Mouse (Mus musculus): ENCODE results near the gene Top1. TPM values are rescaled to one million over a fixed set of nuclear protein-coding genes. Genes with fewer than 3 reads are reported as not detected.

Gene Top1
- polyA plus RNA-seq, 1 experiment from 2014 or later: 97.3 TPM

GRCm38 (mm10) chr2:160728972-160729371, 83.3 kb downstream of the Top1 start:
- H3K27me3 ChIP-seq: no peaks in the 10 kb centered on the region
- no peak overlapping the region for H3K27ac ChIP-seq
- ATAC-seq (ENCODE audit: low FRiP score, low read depth): no peak
- no peak overlapping the region for H3K4me3 ChIP-seq
- peaks cover 29% of the 10 kb centered on the region for H3K4me1 ChIP-seq
- H3K36me3 ChIP-seq: peaks cover 26% of the 10 kb centered on the region
- H3K9ac ChIP-seq: no peak overlapping the region
- 92% methylated on average over 3 of the region's 3 CpGs for WGBS
- no peaks in the 10 kb centered on the region for H3K9me3 ChIP-seq
- no peak overlapping the region for H3K4me2 ChIP-seq (replicated peaks)

DNA sequence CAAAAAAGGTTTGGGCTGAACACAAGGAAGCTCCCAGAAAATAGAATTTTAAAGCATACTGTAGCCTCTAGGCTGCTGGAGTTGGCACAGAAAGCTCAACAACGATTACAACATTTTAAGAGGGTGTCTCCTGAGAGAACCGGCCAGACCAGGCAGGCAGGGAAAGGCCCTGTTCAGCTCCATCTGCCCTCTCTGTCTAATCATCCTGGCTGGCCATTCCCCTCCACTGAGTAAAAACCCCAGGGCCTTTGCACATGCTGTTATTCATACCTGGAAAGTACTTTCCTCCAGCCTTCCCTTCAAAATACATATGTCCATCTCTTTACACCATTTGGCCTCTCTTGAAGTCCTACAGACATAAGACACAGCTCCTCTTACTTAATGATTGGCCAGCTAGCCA, 83.7 kb downstream of the Top1 start:
- Histone ChIP-seq H3K27me3 (no peaks in the 10 kb centered on the region), H3K36me3 (peaks cover 26% of the 10 kb centered on the region), H3K9me3 (no peaks in the 10 kb centered on the region), H3K4me2 (replicated peaks) (no peak overlapping the region), H3K4me3 (no peak overlapping the region), H3K4me1 (peaks cover 34% of the 10 kb centered on the region), H3K27ac (no peak overlapping the region), H3K9ac (no peak overlapping the region)
- WGBS: 74% methylated on average over 2 of the region's 2 CpGs
- no peak for ATAC-seq (ENCODE audit: low FRiP score, low read depth)

DNA sequence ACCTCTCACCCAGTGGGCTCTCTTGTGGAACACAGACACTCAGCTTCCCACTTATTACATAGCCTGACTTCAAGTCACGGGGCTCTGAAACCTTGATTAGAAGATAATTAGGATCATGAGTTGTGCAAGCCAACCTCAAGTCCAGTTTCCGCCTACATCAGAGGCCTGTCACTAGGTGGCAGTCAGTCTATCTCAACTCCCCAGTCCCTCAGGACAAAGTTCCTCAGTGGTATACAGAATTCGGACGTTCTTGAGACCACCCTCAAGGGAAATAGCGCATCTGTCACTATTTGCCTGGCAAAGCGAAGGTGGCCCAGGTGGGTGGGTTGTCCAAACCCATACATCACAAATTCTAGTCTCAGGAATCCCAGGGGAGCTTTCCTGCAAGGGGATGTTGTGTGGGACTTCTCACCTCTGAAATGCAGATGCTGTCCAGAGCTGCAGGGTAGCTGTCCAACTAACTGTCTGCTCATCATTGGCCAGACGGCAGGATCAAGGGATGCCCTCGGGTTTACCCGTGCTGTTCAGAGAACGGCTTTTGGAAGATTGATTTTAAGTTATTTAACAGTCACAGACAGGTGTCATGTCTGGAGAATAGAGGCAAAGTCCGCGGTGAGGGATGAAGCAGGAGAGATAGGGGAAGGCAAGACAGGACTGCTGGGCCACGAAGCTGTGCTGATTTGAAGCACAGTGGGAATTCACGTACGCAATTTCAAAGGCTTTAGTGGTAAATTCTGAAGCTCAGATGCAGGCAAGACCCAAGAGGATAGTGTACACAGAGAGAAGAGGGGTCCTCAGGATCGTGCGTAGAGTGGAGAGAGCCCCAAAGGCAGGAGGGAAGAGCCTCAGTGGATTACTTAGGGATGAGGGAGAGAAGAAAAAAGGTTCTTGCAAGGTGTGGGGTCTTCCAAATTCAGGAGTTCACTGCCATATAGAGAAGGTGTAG, 84.4 kb downstream of the Top1 start:
- Histone ChIP-seq H3K4me2 (replicated peaks) (peak overlapping the region; percentile 76), H3K36me3 (peaks cover 28% of the 10 kb centered on the region), H3K27ac (no peak overlapping the region), H3K9me3 (no peaks in the 10 kb centered on the region), H3K4me3 (peak overlapping the region; percentile 73), H3K9ac (peak overlapping the region; percentile 99), H3K4me1 (peaks cover 41% of the 10 kb centered on the region), H3K27me3 (no peaks in the 10 kb centered on the region)
- ATAC-seq (ENCODE audit: low FRiP score, low read depth): 0 out of 2 replicates have a peak, but pooled peaks have one; percentile 0
- 25% methylated on average over 17 of the region's 17 CpGs for WGBS

DNA sequence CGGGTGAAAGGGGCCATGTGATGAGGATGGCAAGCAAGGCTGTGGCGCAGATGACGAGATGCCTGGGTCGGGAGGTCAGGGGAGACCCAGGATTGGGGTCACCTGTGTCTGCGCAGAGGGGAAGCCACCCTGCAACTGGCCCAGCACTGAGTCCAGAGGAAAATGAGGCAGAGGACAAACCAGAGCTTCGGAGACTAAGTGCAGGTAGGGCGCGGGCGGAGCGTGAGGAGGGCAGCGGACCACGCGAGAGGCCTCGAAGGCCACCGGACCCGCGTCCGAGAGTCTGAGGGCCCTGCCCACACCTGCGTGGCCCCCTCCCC, 85.1 kb downstream of the Top1 start:
- peaks cover 28% of the 10 kb centered on the region for H3K36me3 ChIP-seq
- H3K27ac ChIP-seq: no peak overlapping the region
- no peaks in the 10 kb centered on the region for H3K9me3 ChIP-seq
- H3K4me1 ChIP-seq: peaks cover 47% of the 10 kb centered on the region
- peak overlapping the region; percentile 73 for H3K4me3 ChIP-seq
- 7% methylated on average over 19 of the region's 19 CpGs for WGBS
- peak overlapping the region; percentile 76 for H3K4me2 ChIP-seq (replicated peaks)
- H3K9ac ChIP-seq: peak overlapping the region; percentile 99
- ATAC-seq (ENCODE audit: low FRiP score, low read depth): no peak; the same call in 1 of the 2 replicates
- no peaks in the 10 kb centered on the region for H3K27me3 ChIP-seq

- Histone ChIP-seq H3K27me3 (no peaks in the 10 kb centered on the region), H3K9ac (peak within 1 kb of the TSS; percentile 99), H3K27ac (peak within 1 kb of the TSS; percentile 97), H3K4me3 (peak within 1 kb of the TSS; percentile 73), H3K4me1 (peaks cover 52% of the 10 kb centered on the region), H3K36me3 (peaks cover 31% of the 10 kb centered on the region), H3K4me2 (replicated peaks) (peak within 1 kb of the TSS; percentile 76), H3K9me3 (no peaks in the 10 kb centered on the region)
- under 1% methylated on average over 50 of the region's 99 CpGs for WGBS
- ATAC-seq (ENCODE audit: low FRiP score, low read depth): peak; percentile 94
Observed at GRCm38 (mm10) chr2:160731117-160731838, 85.6 kb downstream of the Top1 start, which contains the start of gene Plcg1. Gene Plcg1, plus strand, starts transcription at chr2:160731300.

DNA sequence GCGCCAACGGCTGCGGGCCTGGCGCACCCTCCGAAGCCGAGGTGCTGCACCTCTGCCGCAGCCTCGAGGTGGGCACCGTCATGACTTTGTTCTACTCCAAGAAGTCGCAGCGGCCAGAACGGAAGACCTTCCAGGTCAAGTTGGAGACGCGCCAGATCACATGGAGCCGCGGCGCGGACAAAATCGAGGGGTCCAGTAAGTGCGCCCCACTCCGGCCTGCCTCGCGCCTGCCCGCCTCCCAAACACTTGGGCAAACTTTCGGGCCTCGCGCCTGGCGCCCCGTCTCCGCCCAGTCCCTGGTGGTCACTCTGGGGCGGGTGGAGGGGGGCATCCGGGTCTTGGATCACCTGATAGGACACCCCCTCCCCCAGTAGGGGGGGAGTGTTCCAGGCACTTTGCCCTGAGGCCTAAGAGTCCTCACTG, 86.2 kb downstream of the Top1 start:
- peak overlapping the region; percentile 97 for H3K27ac ChIP-seq
- H3K9ac ChIP-seq: peak overlapping the region; percentile 99
- WGBS: under 1% methylated on average over 32 of the region's 32 CpGs
- H3K4me2 ChIP-seq (replicated peaks): peak overlapping the region; percentile 76
- H3K4me3 ChIP-seq: peak overlapping the region; percentile 73
- ATAC-seq (ENCODE audit: low FRiP score, low read depth): peak; percentile 10
- H3K27me3 ChIP-seq: no peaks in the 10 kb centered on the region
- H3K36me3 ChIP-seq: peaks cover 34% of the 10 kb centered on the region
- H3K4me1 ChIP-seq: peaks cover 53% of the 10 kb centered on the region
- no peaks in the 10 kb centered on the region for H3K9me3 ChIP-seq

DNA sequence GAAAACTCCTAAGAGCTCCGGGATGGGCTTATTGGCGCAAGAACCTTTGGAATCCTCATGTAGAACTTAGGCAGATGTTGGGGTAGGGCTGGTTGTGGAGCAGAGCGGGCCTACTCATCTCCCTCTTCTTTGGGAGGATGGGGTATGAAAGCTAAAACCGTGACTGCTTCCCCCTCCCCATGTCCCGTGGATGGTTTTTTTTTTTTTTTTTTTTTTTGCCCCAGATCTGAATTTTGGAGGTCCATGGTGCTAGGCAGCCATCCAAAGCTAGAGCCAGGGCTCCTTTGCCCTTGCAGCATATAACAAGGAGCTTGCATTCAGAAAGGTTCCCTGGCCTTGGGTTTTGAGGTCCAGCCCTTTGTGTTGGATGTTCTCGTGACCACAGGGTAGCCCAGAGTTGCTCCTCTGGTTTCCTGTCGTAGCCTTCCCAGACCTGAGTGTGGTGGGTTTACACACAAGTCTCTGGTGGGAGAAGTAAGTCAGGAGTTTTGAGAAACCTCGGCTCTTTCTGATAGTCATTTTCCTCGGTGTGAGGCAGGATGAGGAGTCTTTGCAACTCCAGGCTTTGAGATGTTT, 86.8 kb downstream of the Top1 start:
- no peaks in the 10 kb centered on the region for H3K9me3 ChIP-seq
- peaks cover 40% of the 10 kb centered on the region for H3K36me3 ChIP-seq
- peak overlapping the region; percentile 76 for H3K4me2 ChIP-seq (replicated peaks)
- WGBS: 28% methylated on average over 8 of the region's 9 CpGs
- H3K4me3 ChIP-seq: peak overlapping the region; percentile 73
- no peak for ATAC-seq (ENCODE audit: low FRiP score, low read depth)
- H3K27me3 ChIP-seq: no peaks in the 10 kb centered on the region
- peak overlapping the region; percentile 97; the same call in 1 of the 2 replicates for H3K27ac ChIP-seq
- H3K9ac ChIP-seq: peak overlapping the region; percentile 99
- peaks cover 59% of the 10 kb centered on the region for H3K4me1 ChIP-seq

DNA sequence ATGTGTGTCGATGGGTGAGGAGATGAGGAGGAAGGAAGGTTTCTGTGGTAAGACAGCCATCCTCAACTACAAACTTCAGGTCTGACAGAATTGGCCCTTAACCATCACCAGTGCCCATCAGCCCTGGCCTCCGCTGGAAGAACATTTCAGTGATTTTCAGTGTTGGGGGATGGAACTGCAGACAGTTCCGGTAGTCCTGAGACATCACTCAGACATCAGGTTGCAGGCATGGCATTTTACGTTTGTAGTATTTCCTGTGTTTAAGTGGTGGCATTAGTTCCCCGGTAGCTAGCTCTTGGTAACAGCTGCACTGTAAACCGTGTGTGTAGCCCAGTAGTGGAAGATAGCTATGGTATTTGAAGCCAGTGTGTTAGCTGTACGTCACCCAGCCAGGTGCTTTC, 87.4 kb downstream of the Top1 start:
- Histone ChIP-seq H3K4me2 (replicated peaks) (peak overlapping the region; percentile 76), H3K27ac (no peak overlapping the region), H3K9ac (peak overlapping the region; percentile 99), H3K4me1 (peaks cover 65% of the 10 kb centered on the region), H3K36me3 (peaks cover 46% of the 10 kb centered on the region), H3K4me3 (peak overlapping the region; percentile 73), H3K27me3 (no peaks in the 10 kb centered on the region), H3K9me3 (no peaks in the 10 kb centered on the region)
- ATAC-seq (ENCODE audit: low FRiP score, low read depth): no peak
- 28% methylated on average over 7 of the region's 7 CpGs for WGBS

- Histone ChIP-seq H3K36me3 (peaks cover 58% of the 10 kb centered on the region), H3K4me2 (replicated peaks) (peak overlapping the region; percentile 76), H3K4me3 (0 out of 2 replicates have a peak overlapping the region, but pooled peaks have one; percentile 73), H3K9me3 (no peaks in the 10 kb centered on the region), H3K27me3 (no peaks in the 10 kb centered on the region), H3K27ac (no peak overlapping the region), H3K9ac (peak overlapping the region; percentile 43; the same call in 1 of the 2 replicates), H3K4me1 (peaks cover 77% of the 10 kb centered on the region)
- 82% methylated on average over 3 of the region's 3 CpGs for WGBS
- no peak for ATAC-seq (ENCODE audit: low FRiP score, low read depth)
Observed at GRCm38 (mm10) chr2:160734331-160734730, 88.6 kb downstream of the Top1 start.

DNA sequence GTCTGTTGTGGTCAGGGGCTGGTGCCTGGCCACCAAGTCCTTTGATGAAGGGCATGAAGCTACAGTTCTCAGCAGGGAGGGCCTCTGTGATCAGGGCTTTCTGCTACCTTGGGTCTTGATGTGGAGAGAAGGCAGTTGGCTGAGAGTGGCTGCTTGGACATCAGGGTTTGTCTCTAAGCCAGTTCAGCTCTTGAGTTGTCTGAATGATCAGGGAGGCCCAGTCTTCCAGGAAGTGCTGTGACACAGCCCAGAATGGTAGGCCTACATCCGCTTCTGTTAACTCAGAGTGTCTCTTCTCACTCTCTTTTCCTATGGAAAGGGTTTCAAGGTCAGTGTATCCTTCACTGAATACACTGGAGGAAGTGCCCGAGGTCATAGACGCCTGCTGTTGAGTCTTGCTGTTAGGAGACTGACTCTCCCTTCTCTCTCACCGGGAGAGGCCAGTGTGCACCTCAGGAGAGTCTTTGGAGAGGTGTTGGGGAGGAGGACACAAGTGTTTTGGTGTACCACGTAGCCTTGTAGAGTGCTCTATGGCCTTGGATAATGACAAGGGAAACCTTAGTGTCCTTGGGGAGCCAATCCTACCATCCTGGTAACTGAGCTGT, 90.1 kb downstream of the Top1 start:
- no peak for ATAC-seq (ENCODE audit: low FRiP score, low read depth)
- WGBS: 91% methylated on average over 5 of the region's 5 CpGs
- Histone ChIP-seq H3K4me3 (no peak overlapping the region), H3K36me3 (peaks cover 66% of the 10 kb centered on the region), H3K4me2 (replicated peaks) (no peak overlapping the region), H3K4me1 (peaks cover 82% of the 10 kb centered on the region), H3K27ac (no peak overlapping the region), H3K9ac (no peak overlapping the region), H3K9me3 (no peaks in the 10 kb centered on the region), H3K27me3 (no peaks in the 10 kb centered on the region)

DNA sequence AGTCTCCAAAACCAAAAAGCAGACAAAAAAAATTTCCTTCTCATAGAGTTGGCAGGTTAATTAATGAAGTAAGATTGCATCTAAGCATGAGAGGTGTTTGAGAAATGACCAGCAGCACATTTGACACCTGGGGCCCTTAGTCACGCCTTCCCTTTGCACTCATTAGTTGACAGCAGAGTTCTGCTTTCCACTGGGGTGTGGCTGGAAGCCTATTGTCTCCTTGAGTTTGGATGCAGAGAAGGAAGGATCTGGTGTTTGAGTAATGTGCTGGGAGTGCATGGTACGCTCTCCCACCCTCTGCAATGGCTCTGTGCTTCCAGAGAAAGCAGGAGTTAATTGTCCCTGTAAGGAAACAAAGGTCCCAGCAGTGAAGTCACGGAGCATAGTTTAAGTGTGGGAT, 90.8 kb downstream of the Top1 start:
- no peak overlapping the region for H3K4me3 ChIP-seq
- H3K4me2 ChIP-seq (replicated peaks): no peak overlapping the region
- WGBS: 93% methylated on average over 3 of the region's 3 CpGs
- H3K9me3 ChIP-seq: no peaks in the 10 kb centered on the region
- peaks cover 68% of the 10 kb centered on the region for H3K36me3 ChIP-seq
- no peak for ATAC-seq (ENCODE audit: low FRiP score, low read depth)
- H3K27me3 ChIP-seq: no peaks in the 10 kb centered on the region
- no peak overlapping the region for H3K27ac ChIP-seq
- H3K4me1 ChIP-seq: peaks cover 88% of the 10 kb centered on the region
- H3K9ac ChIP-seq: no peak overlapping the region
